Mouse (Mus musculus) liver, embryonic 16.5 days (tissue): Measurements from ENCODE around the gene Pde4dip. TPM values are rescaled to one million over a fixed set of nuclear protein-coding genes. Genes with fewer than 3 reads are reported as not detected.

Experiments used
- ATAC-seq: fragments of 200-750 bp; cut with Nextera tagmentation; 2 replicates; pipeline ENCODE4 v1.8.0; 2017; ENCODE audit warnings: low read depth, mild to moderate bottlenecking, moderate number of reproducible peaks, moderate library complexity
- H3K27ac ChIP-seq: fragments of 300-500 bp; sonication (generic); 2 replicates; pipeline ENCODE4 v1.5.1; 2014; ENCODE audit warnings: mild to moderate bottlenecking, low read length
- H3K27me3 ChIP-seq: fragments of 300-500 bp; sonication (generic); 2 replicates; pipeline ENCODE4 v1.6.1; 2014; ENCODE audit warnings: low read depth, low read length, mixed read lengths; ENCODE audit not compliant: control insufficient read depth, insufficient read depth
- H3K36me3 ChIP-seq: fragments of 300-500 bp; sonication (generic); 2 replicates; pipeline ENCODE4 v1.6.1; 2014; ENCODE audit warnings: mild to moderate bottlenecking; ENCODE audit not compliant: control insufficient read depth, insufficient read depth
- H3K4me1 ChIP-seq: fragments of 300-500 bp; sonication (generic); 2 replicates; pipeline ENCODE4 v1.6.1; 2014; ENCODE audit warnings: low read depth, low read length, mixed read lengths; ENCODE audit not compliant: control insufficient read depth
- H3K4me2 ChIP-seq: fragments of 300-500 bp; sonication (generic); 2 replicates; pipeline ENCODE4 v1.6.1; 2014; ENCODE audit warnings: low read depth, low read length, mixed read lengths
- H3K4me3 ChIP-seq: fragments of 300-500 bp; sonication (generic); 2 replicates; pipeline ENCODE4 v1.5.1; 2014; ENCODE audit warnings: low read depth, mild to moderate bottlenecking, low read length
- H3K9ac ChIP-seq: fragments of 300-500 bp; sonication (generic); 2 replicates; pipeline ENCODE4 v1.6.1; 2014; ENCODE audit warnings: low read depth, low read length
- H3K9me3 ChIP-seq: fragments of 300-500 bp; sonication (generic); replicated peaks from 2 replicates; pipeline ENCODE4 v1.6.1; 2016; ENCODE audit warnings: low read length; ENCODE audit not compliant: control insufficient read depth
- WGBS: fragments of 180-500 bp; shearing (Covaris S2); extraction: QIAGEN DNeasy Blood & Tissue Kit; methylation state at CpG from one replicate; pipeline ENCODE4 v1.1.7; 2014; ENCODE audit not compliant: insufficient replicate concordance; 5-methylcytosine and 5-hydroxymethylcytosine counted together
- polyA plus RNA-seq: library from polyadenylated mRNA; unstranded; fragments of >200 nt; fragmentation: Nextera tagmentation; extraction: Ambion mirVana; gene quantifications from 2 replicates; pipeline ENCODE4 v1.2.1, GENCODE M21; 2015

Gene Pde4dip
- polyA plus RNA-seq, 1 experiment from 2014 or later = 14.2 TPM

GRCm38 (mm10) chr3:97657655-97658411, 230.7 kb downstream of the Pde4dip start, which contains the start of gene Prkab2:
Prkab2 (plus strand) TSS chr3:97658193.
- Histone ChIP-seq H3K27ac (peak within 1 kb of the TSS; percentile 59), H3K9me3 (no peaks in the 10 kb centered on the region), H3K9ac (peak within 1 kb of the TSS; percentile 75), H3K4me2 (peak within 1 kb of the TSS; percentile 96), H3K27me3 (no peaks in the 10 kb centered on the region), H3K4me1 (peaks cover 17% of the 10 kb centered on the region), H3K4me3 (peak within 1 kb of the TSS; percentile 88), H3K36me3 (no peaks in the 10 kb centered on the region)
- ATAC-seq = peak; percentile 95
- 2% methylated on average over 50 of the region's 51 CpGs for WGBS

DNA sequence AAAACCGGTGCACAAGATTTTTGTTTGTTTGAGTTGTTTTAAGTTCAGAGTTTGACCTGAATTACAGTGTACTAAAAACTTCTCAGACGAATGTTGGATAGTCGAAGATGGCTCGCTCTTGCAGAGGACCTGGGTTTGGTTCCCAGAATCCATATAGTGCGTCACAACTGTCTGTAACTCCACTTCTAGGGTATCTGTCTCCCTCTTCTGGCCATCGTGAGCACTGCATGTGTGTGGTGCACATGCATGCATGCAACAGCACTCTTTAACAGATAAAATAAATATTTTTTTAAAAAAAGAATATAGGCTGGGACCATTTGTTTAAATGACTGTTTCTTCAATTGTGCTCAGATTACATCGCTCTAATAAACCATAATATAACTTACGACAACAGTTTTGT, 233.6 kb downstream of the Pde4dip start:
- Histone ChIP-seq H3K4me1 (peaks cover 17% of the 10 kb centered on the region), H3K27ac (no peak overlapping the region), H3K4me3 (no peak overlapping the region), H3K4me2 (no peak overlapping the region), H3K9ac (no peak overlapping the region), H3K36me3 (no peaks in the 10 kb centered on the region), H3K9me3 (no peaks in the 10 kb centered on the region), H3K27me3 (no peaks in the 10 kb centered on the region)
- WGBS = 67% methylated on average over 8 of the region's 8 CpGs
- ATAC-seq = no peak

- no peak for ATAC-seq
- H3K36me3 ChIP-seq = no peaks in the 10 kb centered on the region; the same call in 1 of the 2 replicates
- no peak overlapping the region for H3K4me2 ChIP-seq
- no peak overlapping the region for H3K4me3 ChIP-seq
- H3K4me1 ChIP-seq = peaks cover 9% of the 10 kb centered on the region
- H3K27me3 ChIP-seq = no peaks in the 10 kb centered on the region
- H3K9ac ChIP-seq = no peak overlapping the region
- no peaks in the 10 kb centered on the region for H3K9me3 ChIP-seq
- 72% methylated on average over 5 of the region's 5 CpGs for WGBS
- H3K27ac ChIP-seq = no peak overlapping the region
Observed at GRCm38 (mm10) chr3:97653781-97654180, 234.7 kb downstream of the Pde4dip start.

DNA sequence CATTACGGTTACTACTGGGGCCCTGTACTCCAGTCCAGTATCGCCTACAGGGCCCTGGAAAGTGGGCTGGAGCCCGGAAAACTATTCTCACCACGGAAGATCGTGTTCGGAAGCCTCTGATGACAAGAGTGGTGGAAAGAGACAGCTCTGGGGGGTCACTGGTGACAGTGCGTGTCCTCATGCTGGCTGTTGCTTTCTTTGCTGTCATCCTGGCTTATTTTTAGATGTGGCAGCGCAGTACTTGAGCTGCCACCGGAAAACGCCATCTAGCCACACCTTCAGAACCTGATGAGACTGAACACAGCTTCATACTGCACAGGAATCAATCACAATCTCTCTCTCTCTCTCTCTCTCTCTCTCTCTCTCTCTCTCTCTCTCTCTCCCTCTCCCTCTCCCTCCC, 236.9 kb downstream of the Pde4dip start:
- Histone ChIP-seq H3K36me3 (no peaks in the 10 kb centered on the region; the same call in 1 of the 2 replicates), H3K9me3 (no peaks in the 10 kb centered on the region), H3K9ac (no peak overlapping the region), H3K4me1 (no peaks in the 10 kb centered on the region), H3K4me3 (no peak overlapping the region), H3K27me3 (no peaks in the 10 kb centered on the region), H3K4me2 (no peak overlapping the region), H3K27ac (no peak overlapping the region)
- 68% methylated on average over 10 of the region's 10 CpGs for WGBS
- ATAC-seq = no peak

- Histone ChIP-seq H3K4me2 (no peak overlapping the region), H3K27ac (no peak overlapping the region), H3K9ac (no peak overlapping the region), H3K9me3 (no peaks in the 10 kb centered on the region), H3K4me3 (no peak overlapping the region), H3K27me3 (no peaks in the 10 kb centered on the region), H3K36me3 (no peaks in the 10 kb centered on the region; the same call in 1 of the 2 replicates), H3K4me1 (no peaks in the 10 kb centered on the region)
- ATAC-seq = no peak
- 59% methylated on average over 6 of the region's 6 CpGs for WGBS
Observed at GRCm38 (mm10) chr3:97649469-97649868, 239.0 kb downstream of the Pde4dip start.

- no peaks in the 10 kb centered on the region for H3K27me3 ChIP-seq
- 53% methylated on average over 3 of the region's 3 CpGs for WGBS
- H3K9me3 ChIP-seq = no peaks in the 10 kb centered on the region
- H3K36me3 ChIP-seq = no peaks in the 10 kb centered on the region; the same call in 1 of the 2 replicates
- no peak overlapping the region for H3K9ac ChIP-seq
- no peak overlapping the region for H3K27ac ChIP-seq
- H3K4me1 ChIP-seq = no peaks in the 10 kb centered on the region
- no peak for ATAC-seq
- H3K4me3 ChIP-seq = no peak overlapping the region
- H3K4me2 ChIP-seq = no peak overlapping the region
Observed at GRCm38 (mm10) chr3:97649022-97649421, 239.5 kb downstream of the Pde4dip start.

DNA sequence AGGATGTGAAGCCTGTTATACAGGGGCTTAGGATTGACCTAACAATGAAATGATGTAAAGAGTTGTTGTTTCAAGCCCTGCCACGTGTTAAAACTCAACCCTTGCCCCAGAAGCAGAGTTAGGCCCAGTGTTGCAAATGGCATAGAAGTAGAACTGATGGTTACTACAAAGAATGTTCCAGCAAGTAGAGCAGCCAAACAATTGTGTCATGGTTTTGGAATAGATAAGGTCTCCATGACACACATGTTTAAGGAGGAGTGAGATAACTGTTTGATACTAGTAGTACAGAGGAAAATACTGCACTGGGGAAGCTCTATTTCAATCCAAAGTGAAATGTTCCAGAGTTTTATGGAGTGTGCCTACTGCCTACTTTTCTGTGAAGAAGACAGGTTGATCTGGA, 240.0 kb downstream of the Pde4dip start:
- H3K4me2 ChIP-seq = no peak overlapping the region
- ATAC-seq = no peak
- no peak overlapping the region for H3K4me3 ChIP-seq
- WGBS = 27% methylated on average over 1 of the region's 1 CpGs
- no peak overlapping the region for H3K27ac ChIP-seq
- no peaks in the 10 kb centered on the region for H3K27me3 ChIP-seq
- H3K9me3 ChIP-seq = no peaks in the 10 kb centered on the region
- no peak overlapping the region for H3K9ac ChIP-seq
- H3K36me3 ChIP-seq = no peaks in the 10 kb centered on the region; the same call in 1 of the 2 replicates
- H3K4me1 ChIP-seq = no peaks in the 10 kb centered on the region

DNA sequence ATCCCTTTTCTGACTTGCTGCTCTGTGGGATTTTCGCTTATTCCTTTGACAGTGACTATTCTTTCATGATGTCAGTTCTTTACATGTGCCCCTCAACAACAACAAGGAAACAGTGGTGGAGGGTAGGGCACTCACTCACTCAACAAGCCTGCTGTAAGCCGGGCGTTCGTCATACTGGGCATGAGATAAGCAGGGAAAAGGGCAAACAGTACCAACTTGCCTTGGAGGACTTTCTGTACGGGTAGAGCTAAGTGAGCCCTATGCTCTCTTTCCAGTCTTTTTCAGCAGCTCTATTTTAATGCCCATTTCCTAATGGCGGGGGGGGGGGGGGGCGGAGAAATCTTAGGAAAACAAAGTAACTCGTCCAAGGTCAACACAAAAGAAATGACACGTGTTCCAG, 246.5 kb downstream of the Pde4dip start:
- H3K9ac ChIP-seq = no peak overlapping the region
- no peak overlapping the region for H3K27ac ChIP-seq
- H3K4me3 ChIP-seq = no peak overlapping the region
- H3K27me3 ChIP-seq = no peaks in the 10 kb centered on the region
- no peak overlapping the region for H3K4me2 ChIP-seq
- H3K36me3 ChIP-seq = no peaks in the 10 kb centered on the region; the same call in 1 of the 2 replicates
- H3K9me3 ChIP-seq = no peaks in the 10 kb centered on the region
- no peaks in the 10 kb centered on the region for H3K4me1 ChIP-seq
- ATAC-seq = no peak
- 70% methylated on average over 9 of the region's 9 CpGs for WGBS

DNA sequence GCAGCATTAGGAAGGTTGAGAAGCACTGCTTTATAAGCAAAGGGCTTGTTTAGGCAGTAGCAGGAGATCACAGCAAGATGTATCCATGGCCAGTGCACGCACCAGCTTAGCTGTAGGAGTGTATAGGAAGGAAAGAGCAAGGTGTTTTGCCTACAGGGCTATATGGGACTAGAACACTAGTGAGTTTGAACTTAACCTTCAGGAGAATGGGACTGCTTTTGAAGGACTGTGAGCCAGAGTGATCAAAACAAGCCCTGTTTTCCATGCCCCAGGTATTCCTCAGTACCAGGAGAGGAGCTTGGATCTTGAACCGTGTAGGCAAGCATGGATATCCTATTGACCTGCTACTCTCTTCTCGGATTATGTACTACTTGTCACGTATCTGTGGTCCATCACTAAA, 247.1 kb downstream of the Pde4dip start:
- ATAC-seq = no peak
- Histone ChIP-seq H3K4me2 (no peak overlapping the region), H3K9ac (no peak overlapping the region), H3K9me3 (no peaks in the 10 kb centered on the region), H3K27me3 (no peaks in the 10 kb centered on the region), H3K4me3 (no peak overlapping the region), H3K4me1 (no peaks in the 10 kb centered on the region), H3K36me3 (no peaks in the 10 kb centered on the region; the same call in 1 of the 2 replicates), H3K27ac (no peak overlapping the region)
- WGBS = 69% methylated on average over 4 of the region's 4 CpGs
